Mouse (Mus musculus) hindbrain, embryonic 12.5 days (tissue): Measurements from ENCODE around the gene Lin28b. TPM values are rescaled to one million over a fixed set of nuclear protein-coding genes. Genes with fewer than 3 reads are reported as not detected.
A peak's percentile ranks its signal among the peaks of the same experiment; 100 is the strongest.

Experiments
- ATAC-seq: fragments of 200-750 bp; cut with Nextera tagmentation; 2 replicates; pipeline ENCODE4 v1.8.0; 2017; ENCODE audit warnings: moderate TSS enrichment; ENCODE audit not compliant: low FRiP score
- H3K27ac ChIP-seq: fragments of 300-500 bp; sonication (generic); 2 replicates; pipeline ENCODE4 v1.5.1; 2016; ENCODE audit warnings: mild to moderate bottlenecking
- H3K27me3 ChIP-seq: fragments of 300-500 bp; sonication (generic); 2 replicates; pipeline ENCODE4 v1.6.1; 2016; ENCODE audit warnings: mild to moderate bottlenecking
- H3K36me3 ChIP-seq: fragments of 300-500 bp; sonication (generic); 2 replicates; pipeline ENCODE4 v1.6.1; 2016; ENCODE audit warnings: mild to moderate bottlenecking
- H3K4me1 ChIP-seq: fragments of 300-500 bp; sonication (generic); 2 replicates; pipeline ENCODE4 v1.6.1; 2016
- H3K4me2 ChIP-seq: fragments of 300-500 bp; sonication (generic); replicated peaks from 2 replicates; pipeline ENCODE4 v1.6.1; 2016; ENCODE audit warnings: mild to moderate bottlenecking
- H3K4me3 ChIP-seq: fragments of 300-500 bp; sonication (generic); 2 replicates; pipeline ENCODE4 v1.5.1; 2016; ENCODE audit warnings: mild to moderate bottlenecking
- H3K9ac ChIP-seq: fragments of 300-500 bp; sonication (generic); 2 replicates; pipeline ENCODE4 v1.6.1; 2016; ENCODE audit warnings: mild to moderate bottlenecking, moderate library complexity
- H3K9me3 ChIP-seq: fragments of 300-500 bp; sonication (generic); replicated peaks from 2 replicates; pipeline ENCODE4 v1.6.1; 2016; ENCODE audit warnings: mild to moderate bottlenecking
- WGBS: fragments of 180-500 bp; shearing (Covaris S2); methylation state at CpG from one replicate; pipeline ENCODE4 v1.1.7; 2016; 5-methylcytosine and 5-hydroxymethylcytosine counted together
- polyA plus RNA-seq: library from polyadenylated mRNA; unstranded; fragments of >200 nt; fragmentation: Nextera tagmentation; extraction: Ambion mirVana; gene quantifications from 2 replicates; pipeline ENCODE4 v1.2.1, GENCODE M21; 2016

Lin28b gene
- polyA plus RNA-seq: 11.1 and 12.7 TPM in 2 replicates

GRCm38 (mm10) chr10:45485761-45486602 is at the start of gene Lin28b:
Gene Lin28b (minus strand): TSS chr10:45486395.
- no peaks in the 10 kb centered on the region for H3K9me3 ChIP-seq
- no peaks in the 10 kb centered on the region for H3K4me1 ChIP-seq
- peak within 1 kb of the TSS; percentile 90 for H3K27ac ChIP-seq
- H3K9ac ChIP-seq: peak within 1 kb of the TSS; percentile 76
- H3K4me3 ChIP-seq: peak within 1 kb of the TSS; percentile 75
- no peaks in the 10 kb centered on the region for H3K36me3 ChIP-seq
- peak within 1 kb of the TSS; percentile 81 for H3K4me2 ChIP-seq
- WGBS: under 1% methylated on average over 74 of the region's 139 CpGs
- H3K27me3 ChIP-seq: no peaks in the 10 kb centered on the region
- ATAC-seq: peak; percentile 94

- Histone ChIP-seq H3K4me2 (no peak overlapping the region), H3K4me1 (no peaks in the 10 kb centered on the region), H3K9me3 (no peaks in the 10 kb centered on the region), H3K27me3 (no peaks in the 10 kb centered on the region), H3K9ac (no peak overlapping the region), H3K4me3 (no peak overlapping the region), H3K27ac (no peak overlapping the region), H3K36me3 (no peaks in the 10 kb centered on the region)
- ATAC-seq: no peak
- WGBS: 70% methylated on average over 2 of the region's 2 CpGs
These were observed 25.6 kb upstream of the Lin28b start for GRCm38 (mm10) chr10:45511764-45512163.

DNA sequence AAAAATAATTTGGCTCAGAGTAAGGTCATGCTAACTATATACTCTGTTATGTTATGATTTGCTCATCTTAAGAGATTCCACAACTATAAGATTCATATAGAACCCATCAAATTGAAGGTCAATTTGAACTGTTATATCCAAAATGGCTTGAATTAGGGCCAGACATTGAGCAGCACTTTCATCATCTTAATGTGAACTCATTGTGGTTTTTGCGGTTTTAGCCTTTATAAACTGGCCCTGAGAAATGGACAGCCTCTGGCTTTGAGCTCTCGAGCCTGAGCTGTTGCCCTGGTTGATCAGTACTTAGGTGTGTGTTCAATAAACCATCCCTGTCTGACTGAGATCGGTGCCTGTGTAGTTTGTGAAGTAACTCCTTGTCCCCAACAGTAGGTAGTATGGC is 24.5 kb upstream of the Lin28b start:
- no peaks in the 10 kb centered on the region for H3K27me3 ChIP-seq
- no peak overlapping the region for H3K9ac ChIP-seq
- no peak overlapping the region for H3K27ac ChIP-seq
- H3K4me1 ChIP-seq: no peaks in the 10 kb centered on the region
- no peak overlapping the region for H3K4me2 ChIP-seq
- ATAC-seq: no peak
- no peaks in the 10 kb centered on the region for H3K9me3 ChIP-seq
- WGBS: 93% methylated on average over 3 of the region's 3 CpGs
- no peaks in the 10 kb centered on the region for H3K36me3 ChIP-seq
- H3K4me3 ChIP-seq: no peak overlapping the region

GRCm38 (mm10) chr10:45500259-45500658 is 14.1 kb upstream of the Lin28b start:
- ATAC-seq: no peak

GRCm38 (mm10) chr10:45486603-45486946 is 380 bp upstream of the Lin28b start:
- H3K9ac ChIP-seq: peak overlapping the region; percentile 76
- peak overlapping the region; percentile 75 for H3K4me3 ChIP-seq
- no peaks in the 10 kb centered on the region for H3K4me1 ChIP-seq
- H3K4me2 ChIP-seq: peak overlapping the region; percentile 81
- H3K36me3 ChIP-seq: no peaks in the 10 kb centered on the region
- no peak for ATAC-seq
- H3K27me3 ChIP-seq: no peaks in the 10 kb centered on the region
- peak overlapping the region; percentile 90 for H3K27ac ChIP-seq
- no peaks in the 10 kb centered on the region for H3K9me3 ChIP-seq
- WGBS: under 1% methylated on average over 40 of the region's 40 CpGs

More at GRCm38 (mm10) chr10:45500259-45500658, 14.1 kb upstream of the Lin28b start:
- H3K9me3 ChIP-seq: no peaks in the 10 kb centered on the region
- 92% methylated on average over 1 of the region's 1 CpGs for WGBS
- no peaks in the 10 kb centered on the region for H3K36me3 ChIP-seq
- H3K27ac ChIP-seq: no peak overlapping the region
- H3K4me2 ChIP-seq: no peak overlapping the region
- no peak overlapping the region for H3K4me3 ChIP-seq
- no peak overlapping the region for H3K9ac ChIP-seq
- H3K4me1 ChIP-seq: no peaks in the 10 kb centered on the region
- H3K27me3 ChIP-seq: no peaks in the 10 kb centered on the region

GRCm38 (mm10) chr10:45485226-45485760 is 902 bp downstream of the Lin28b start:
- Histone ChIP-seq H3K27ac (peak overlapping the region; percentile 90), H3K4me3 (peak overlapping the region; percentile 75), H3K9me3 (no peaks in the 10 kb centered on the region), H3K4me2 (peak overlapping the region; percentile 81), H3K27me3 (no peaks in the 10 kb centered on the region), H3K9ac (peak overlapping the region; percentile 76), H3K4me1 (no peaks in the 10 kb centered on the region), H3K36me3 (no peaks in the 10 kb centered on the region)
- no peak for ATAC-seq
- WGBS: 1% methylated on average over 31 of the region's 32 CpGs

DNA sequence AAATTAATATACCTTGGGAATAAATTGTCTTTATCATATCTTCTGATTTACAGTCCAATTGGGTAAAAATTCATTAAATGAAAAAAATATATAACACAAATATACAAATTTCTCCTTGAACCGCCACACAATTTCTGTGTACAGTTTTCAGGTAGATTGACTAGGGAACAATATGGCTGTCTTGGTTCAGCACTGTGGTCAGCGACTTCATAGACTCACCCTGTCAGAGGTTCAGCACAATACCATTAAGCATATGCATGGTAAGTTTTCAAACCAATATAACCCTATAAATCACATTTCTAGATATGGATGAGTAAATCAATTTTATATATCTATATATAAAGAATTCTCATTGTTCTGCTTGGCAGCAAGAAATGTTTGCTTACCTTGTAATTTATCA is 3.0 kb downstream of the Lin28b start:
- ATAC-seq: no peak
- H3K4me3 ChIP-seq: no peak overlapping the region
- no peak overlapping the region for H3K27ac ChIP-seq
- WGBS: 54% methylated on average over 2 of the region's 2 CpGs
- no peaks in the 10 kb centered on the region for H3K27me3 ChIP-seq
- no peak overlapping the region for H3K4me2 ChIP-seq
- H3K4me1 ChIP-seq: no peaks in the 10 kb centered on the region
- no peaks in the 10 kb centered on the region for H3K36me3 ChIP-seq
- H3K9ac ChIP-seq: no peak overlapping the region
- no peaks in the 10 kb centered on the region for H3K9me3 ChIP-seq

DNA sequence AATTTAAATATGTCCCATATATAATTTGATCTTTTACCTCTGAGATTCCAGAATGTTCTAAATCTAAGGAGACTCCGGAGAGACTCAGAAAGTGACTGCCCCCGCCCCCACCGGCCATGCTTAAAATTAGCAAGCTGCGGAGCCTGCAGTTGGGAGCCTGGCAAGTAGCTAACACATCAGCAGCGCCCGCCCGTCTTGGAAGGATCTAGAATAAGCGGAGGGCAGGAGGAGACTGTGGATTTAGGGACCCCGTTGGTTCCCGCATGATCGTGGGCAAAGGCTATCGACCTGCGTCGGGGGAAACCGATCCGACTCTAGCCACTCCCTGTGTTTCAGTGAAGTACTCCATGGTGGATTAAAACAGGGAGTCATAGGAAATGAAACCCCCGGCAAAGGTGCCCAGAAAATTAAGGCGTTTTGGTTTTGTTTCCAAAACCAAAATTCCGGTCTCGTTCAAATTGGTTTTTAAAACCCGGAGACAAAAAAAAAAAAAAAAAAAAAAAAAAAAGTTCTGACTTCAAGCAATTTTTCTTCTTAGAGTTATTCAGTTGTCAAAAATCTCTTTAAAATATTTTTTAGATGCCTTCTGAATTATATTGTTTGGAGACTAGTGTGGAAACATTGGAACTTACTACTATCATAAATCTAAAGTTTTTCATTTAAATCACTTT is 12.4 kb downstream of the Lin28b start:
- Histone ChIP-seq H3K27me3 (0 out of 2 replicates have a peak, but pooled peaks cover 8% of the 10 kb centered on the region), H3K4me2 (peak overlapping the region; percentile 58), H3K9me3 (no peaks in the 10 kb centered on the region), H3K4me1 (peaks cover 13% of the 10 kb centered on the region), H3K36me3 (no peaks in the 10 kb centered on the region), H3K4me3 (peak overlapping the region; percentile 33), H3K27ac (no peak overlapping the region), H3K9ac (peak overlapping the region; percentile 50)
- no peak for ATAC-seq
- WGBS: 2% methylated on average over 21 of the region's 21 CpGs

DNA sequence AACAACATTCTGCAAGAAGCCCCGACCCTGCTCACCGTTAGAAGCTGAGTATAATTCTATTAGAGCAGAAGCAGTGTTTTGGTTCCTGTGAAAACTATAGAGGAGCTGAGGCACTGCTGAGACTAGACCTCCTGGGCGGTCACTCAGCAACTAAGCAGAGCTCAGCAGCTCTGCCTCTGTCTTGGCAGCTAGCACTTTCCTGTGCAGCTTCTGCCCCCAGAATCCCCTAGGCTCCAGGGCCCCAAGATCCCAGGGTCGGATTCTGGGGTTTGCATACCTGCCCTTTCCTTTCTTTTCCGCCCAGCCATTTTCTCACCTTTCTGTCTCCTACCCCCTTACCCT is 13.1 kb downstream of the Lin28b start:
- H3K9me3 ChIP-seq: no peaks in the 10 kb centered on the region
- 0 out of 2 replicates have a peak, but pooled peaks cover 8% of the 10 kb centered on the region for H3K27me3 ChIP-seq
- no peak for ATAC-seq
- H3K36me3 ChIP-seq: no peaks in the 10 kb centered on the region
- H3K4me1 ChIP-seq: peaks cover 18% of the 10 kb centered on the region
- H3K4me2 ChIP-seq: peak overlapping the region; percentile 58
- no peak overlapping the region for H3K9ac ChIP-seq
- no peak overlapping the region for H3K4me3 ChIP-seq
- WGBS: 8% methylated on average over 5 of the region's 5 CpGs
- no peak overlapping the region for H3K27ac ChIP-seq

- Histone ChIP-seq H3K9ac (no peak overlapping the region), H3K4me1 (peaks cover 22% of the 10 kb centered on the region), H3K9me3 (no peaks in the 10 kb centered on the region), H3K4me2 (peak overlapping the region; percentile 58), H3K27ac (no peak overlapping the region), H3K4me3 (no peak overlapping the region), H3K27me3 (0 out of 2 replicates have a peak, but pooled peaks cover 8% of the 10 kb centered on the region), H3K36me3 (no peaks in the 10 kb centered on the region)
- WGBS: 8% methylated on average over 6 of the region's 6 CpGs
- no peak for ATAC-seq
These were observed 13.6 kb downstream of the Lin28b start for GRCm38 (mm10) chr10:45472431-45473142.

- Histone ChIP-seq H3K4me1 (peaks cover 24% of the 10 kb centered on the region), H3K9ac (no peak overlapping the region), H3K27ac (no peak overlapping the region), H3K27me3 (0 out of 2 replicates have a peak, but pooled peaks cover 8% of the 10 kb centered on the region), H3K36me3 (no peaks in the 10 kb centered on the region), H3K4me2 (peak overlapping the region; percentile 65; the same call in 1 of the 2 replicates), H3K4me3 (no peak overlapping the region), H3K9me3 (no peaks in the 10 kb centered on the region)
- 21% methylated on average over 3 of the region's 3 CpGs for WGBS
- no peak for ATAC-seq
These were observed 14.9 kb downstream of the Lin28b start for GRCm38 (mm10) chr10:45471321-45471720.
